Mouse (Mus musculus): ENCODE results near the gene Arhgap23. TPM values are rescaled to one million over a fixed set of nuclear protein-coding genes. Genes with fewer than 3 reads are reported as not detected.

Gene Arhgap23
- 1.6 and 2.9 TPM in 2 replicates for polyA plus RNA-seq (2015; fragmentation: Nextera tagmentation; extraction: Ambion mirVana)

GRCm38 (mm10) chr11:97415330-97415711 lies at the start of gene Arhgap23:
Gene Arhgap23 (plus strand): TSS chr11:97415533.
- DNase-seq (ENCODE audit: low spot score): peak; percentile 52

- no peak for DNase-seq (ENCODE audit: low spot score)
Measured at GRCm38 (mm10) chr11:97365556-97365955, 49.8 kb upstream of the Arhgap23 start.

- no peak for DNase-seq (ENCODE audit: low spot score)
Measured at GRCm38 (mm10) chr11:97368501-97368900, 46.8 kb upstream of the Arhgap23 start.

- DNase-seq (ENCODE audit: low spot score): no peak
Measured at GRCm38 (mm10) chr11:97370329-97371091, 44.8 kb upstream of the Arhgap23 start.

- DNase-seq (ENCODE audit: low spot score): no peak
Measured at GRCm38 (mm10) chr11:97372159-97372864, 43.0 kb upstream of the Arhgap23 start.

GRCm38 (mm10) chr11:97373402-97373801 lies 41.9 kb upstream of the Arhgap23 start:
- DNase-seq (ENCODE audit: low spot score): no peak

- DNase-seq (ENCODE audit: low spot score): no peak
Measured at GRCm38 (mm10) chr11:97380036-97380435, 35.3 kb upstream of the Arhgap23 start.

- no peak for DNase-seq (ENCODE audit: low spot score)
Measured at GRCm38 (mm10) chr11:97383017-97383416, 32.3 kb upstream of the Arhgap23 start.

GRCm38 (mm10) chr11:97383764-97384163 lies 31.6 kb upstream of the Arhgap23 start:
- no peak for DNase-seq (ENCODE audit: low spot score)

- no peak for DNase-seq (ENCODE audit: low spot score)
Measured at GRCm38 (mm10) chr11:97387811-97388210, 27.5 kb upstream of the Arhgap23 start.

- no peak for DNase-seq (ENCODE audit: low spot score)
Measured at GRCm38 (mm10) chr11:97389127-97389526, 26.2 kb upstream of the Arhgap23 start.

- DNase-seq (ENCODE audit: low spot score): no peak
Measured at GRCm38 (mm10) chr11:97393658-97394057, 21.7 kb upstream of the Arhgap23 start.

GRCm38 (mm10) chr11:97394146-97394545 lies 21.2 kb upstream of the Arhgap23 start:
- no peak for DNase-seq (ENCODE audit: low spot score)

- DNase-seq (ENCODE audit: low spot score): no peak
Measured at GRCm38 (mm10) chr11:97398506-97398905, 16.8 kb upstream of the Arhgap23 start.

GRCm38 (mm10) chr11:97399958-97400710 lies 15.2 kb upstream of the Arhgap23 start:
- DNase-seq (ENCODE audit: low spot score): peak; percentile 88

GRCm38 (mm10) chr11:97401082-97401481 lies 14.3 kb upstream of the Arhgap23 start:
- peak; percentile 81 for DNase-seq (ENCODE audit: low spot score)

GRCm38 (mm10) chr11:97401686-97402435 lies 13.5 kb upstream of the Arhgap23 start:
- no peak for DNase-seq (ENCODE audit: low spot score)

- DNase-seq (ENCODE audit: low spot score): no peak
Measured at GRCm38 (mm10) chr11:97402746-97403145, 12.6 kb upstream of the Arhgap23 start.

GRCm38 (mm10) chr11:97403614-97404183 lies 11.6 kb upstream of the Arhgap23 start:
- no peak for DNase-seq (ENCODE audit: low spot score)

- DNase-seq (ENCODE audit: low spot score): peak; percentile 63
Measured at GRCm38 (mm10) chr11:97404184-97404760, 11.1 kb upstream of the Arhgap23 start.

Data from thymus, postnatal 0 days (tissue).